Mouse (Mus musculus) lung, postnatal 0 days (tissue): ENCODE results near the gene Mbd4.

ENCODE experiments used
- CTCF ChIP-seq: IDR thresholded peaks from 2 replicates; pipeline ENCODE4 v1.5.1; 2016; ENCODE audit warnings: antibody characterized with exemption, mild to moderate bottlenecking
- EP300 ChIP-seq: IDR thresholded peaks from 2 replicates; pipeline ENCODE4 v1.6.1; 2016; ENCODE audit warnings: antibody characterized with exemption, mild to moderate bottlenecking, control low read depth

DNA sequence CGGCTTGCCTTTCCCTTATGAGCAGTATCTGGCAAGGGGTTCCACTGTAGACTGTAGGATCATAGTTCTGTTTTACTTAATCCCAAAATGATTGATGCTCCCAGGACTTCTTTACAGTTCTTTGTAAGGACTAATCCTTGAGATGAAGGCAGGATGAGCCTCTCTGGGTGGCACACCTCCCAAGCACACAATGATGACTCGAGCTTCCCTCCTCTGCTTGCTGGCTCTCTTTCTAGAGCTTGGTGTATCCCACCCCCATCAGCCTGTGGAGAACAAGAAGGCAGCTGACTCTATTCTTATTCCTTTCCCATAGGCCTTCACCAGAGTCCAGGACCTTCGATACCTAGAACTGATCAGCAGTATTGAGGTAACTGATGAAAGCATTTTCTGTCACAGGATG, 49.4 kb upstream of the Mbd4 start:
- TF ChIP-seq CTCF (no peak), EP300 (no peak)
